Mouse (Mus musculus) limb, embryonic 15.5 days (tissue): ENCODE results near the gene Myh7. TPM values are rescaled to one million over a fixed set of nuclear protein-coding genes. Genes with fewer than 3 reads are reported as not detected.

Experiments
- ATAC-seq: fragments of 200-750 bp; cut with Nextera tagmentation; 2 replicates; pipeline ENCODE4 v1.8.0; 2017; ENCODE audit warnings: low read depth, moderate TSS enrichment; ENCODE audit not compliant: insufficient number of reproducible peaks, low FRiP score, low TSS enrichment
- H3K27ac ChIP-seq: fragments of 300-500 bp; sonication (generic); 2 replicates; pipeline ENCODE4 v1.5.1; 2015; ENCODE audit warnings: moderate library complexity, mild to moderate bottlenecking, inconsistent platforms
- H3K27me3 ChIP-seq: fragments of 300-500 bp; sonication (generic); 2 replicates; pipeline ENCODE4 v1.6.1; 2015; ENCODE audit warnings: inconsistent platforms
- H3K36me3 ChIP-seq: fragments of 300-500 bp; sonication (generic); 2 replicates; pipeline ENCODE4 v1.6.1; 2015; ENCODE audit warnings: inconsistent platforms
- H3K4me1 ChIP-seq: fragments of 300-500 bp; sonication (generic); 2 replicates; pipeline ENCODE4 v1.6.1; 2015; ENCODE audit warnings: inconsistent platforms
- H3K4me2 ChIP-seq: fragments of 300-500 bp; sonication (generic); 2 replicates; pipeline ENCODE4 v1.6.1; 2015; ENCODE audit warnings: mild to moderate bottlenecking, inconsistent platforms
- H3K4me3 ChIP-seq: fragments of 300-500 bp; sonication (generic); 2 replicates; pipeline ENCODE4 v1.5.1; 2015; ENCODE audit warnings: mild to moderate bottlenecking, inconsistent platforms
- H3K9ac ChIP-seq: fragments of 300-500 bp; sonication (generic); 2 replicates; pipeline ENCODE4 v1.6.1; 2015; ENCODE audit warnings: inconsistent platforms
- H3K9me3 ChIP-seq: fragments of 300-500 bp; sonication (generic); 2 replicates; pipeline ENCODE4 v1.6.1; 2016; ENCODE audit warnings: inconsistent platforms
- WGBS: fragments of 180-500 bp; shearing (Covaris S2); methylation state at CpG from one replicate; pipeline ENCODE4 v1.1.7; 2015; 5-methylcytosine and 5-hydroxymethylcytosine counted together
- polyA plus RNA-seq: library from polyadenylated mRNA; unstranded; fragments of >200 nt; fragmentation: Nextera tagmentation; extraction: Ambion mirVana; gene quantifications from 2 replicates; pipeline ENCODE4 v1.2.1, GENCODE M21; 2015

Gene Myh7
- polyA plus RNA-seq, 1 experiment from 2014 or later, result 33.5 TPM

- Histone ChIP-seq H3K27ac (peak overlapping the region; percentile 82), H3K4me3 (peak overlapping the region; percentile 64), H3K4me2 (peak overlapping the region; percentile 60), H3K9ac (peak overlapping the region; percentile 65), H3K36me3 (peaks cover 19% of the 10 kb centered on the region; the same call in 1 of the 2 replicates), H3K4me1 (no peaks in the 10 kb centered on the region), H3K9me3 (no peaks in the 10 kb centered on the region), H3K27me3 (no peaks in the 10 kb centered on the region)
- WGBS, result under 1% methylated on average over 17 of the region's 17 CpGs
- no peak for ATAC-seq
Observed at GRCm38 (mm10) chr14:55015767-55016111, 21.3 kb upstream of the Myh7 start.

GRCm38 (mm10) chr14:55014991-55015766 lies 20.8 kb upstream of the Myh7 start, which contains the start of gene Ngdn:
Ngdn (plus strand) TSS chr14:55015454.
- H3K4me1 ChIP-seq, result no peaks in the 10 kb centered on the region
- H3K36me3 ChIP-seq, result peaks cover 14% of the 10 kb centered on the region; the same call in 1 of the 2 replicates
- ATAC-seq, result peak; percentile 97
- peak within 1 kb of the TSS; percentile 67 for H3K9ac ChIP-seq
- H3K27ac ChIP-seq, result peak within 1 kb of the TSS; percentile 95
- WGBS, result under 1% methylated on average over 36 of the region's 36 CpGs
- no peaks in the 10 kb centered on the region for H3K9me3 ChIP-seq
- H3K4me2 ChIP-seq, result peak within 1 kb of the TSS; percentile 72
- peak within 1 kb of the TSS; percentile 64 for H3K4me3 ChIP-seq
- no peaks in the 10 kb centered on the region for H3K27me3 ChIP-seq

- Histone ChIP-seq H3K27ac (peak overlapping the region; percentile 95), H3K4me1 (no peaks in the 10 kb centered on the region), H3K36me3 (peaks cover 14% of the 10 kb centered on the region; the same call in 1 of the 2 replicates), H3K27me3 (no peaks in the 10 kb centered on the region), H3K9me3 (no peaks in the 10 kb centered on the region), H3K9ac (peak overlapping the region; percentile 67), H3K4me2 (peak overlapping the region; percentile 72), H3K4me3 (peak overlapping the region; percentile 55)
- ATAC-seq, result peak; percentile 58
- under 1% methylated on average over 27 of the region's 27 CpGs for WGBS
Observed at GRCm38 (mm10) chr14:55014591-55014990, 20.2 kb upstream of the Myh7 start.

GRCm38 (mm10) chr14:55011116-55011515 lies 16.7 kb upstream of the Myh7 start:
- 63% methylated on average over 4 of the region's 4 CpGs for WGBS
- Histone ChIP-seq H3K4me3 (no peak overlapping the region), H3K4me2 (no peak overlapping the region), H3K4me1 (no peaks in the 10 kb centered on the region), H3K27ac (no peak overlapping the region), H3K9me3 (no peaks in the 10 kb centered on the region), H3K36me3 (no peaks in the 10 kb centered on the region), H3K27me3 (no peaks in the 10 kb centered on the region), H3K9ac (no peak overlapping the region)
- ATAC-seq, result no peak

- Histone ChIP-seq H3K27ac (no peak overlapping the region), H3K9ac (no peak overlapping the region), H3K4me1 (no peaks in the 10 kb centered on the region), H3K27me3 (no peaks in the 10 kb centered on the region), H3K9me3 (no peaks in the 10 kb centered on the region), H3K36me3 (no peaks in the 10 kb centered on the region), H3K4me3 (no peak overlapping the region), H3K4me2 (no peak overlapping the region)
- ATAC-seq, result no peak
- 75% methylated on average over 8 of the region's 8 CpGs for WGBS
Observed at GRCm38 (mm10) chr14:55008417-55008816, 14.0 kb upstream of the Myh7 start.

GRCm38 (mm10) chr14:55007120-55007908 lies 12.9 kb upstream of the Myh7 start:
- H3K9ac ChIP-seq, result no peak overlapping the region
- no peak overlapping the region for H3K27ac ChIP-seq
- 87% methylated on average over 9 of the region's 9 CpGs for WGBS
- no peak overlapping the region for H3K4me2 ChIP-seq
- H3K4me3 ChIP-seq, result no peak overlapping the region
- no peaks in the 10 kb centered on the region for H3K27me3 ChIP-seq
- no peaks in the 10 kb centered on the region for H3K36me3 ChIP-seq
- no peak for ATAC-seq
- no peaks in the 10 kb centered on the region for H3K9me3 ChIP-seq
- H3K4me1 ChIP-seq, result no peaks in the 10 kb centered on the region

GRCm38 (mm10) chr14:55006541-55006940 lies 12.1 kb upstream of the Myh7 start:
- WGBS, result 60% methylated on average over 3 of the region's 3 CpGs
- H3K27ac ChIP-seq, result no peak overlapping the region
- H3K27me3 ChIP-seq, result no peaks in the 10 kb centered on the region
- no peak overlapping the region for H3K4me3 ChIP-seq
- no peak overlapping the region for H3K4me2 ChIP-seq
- H3K9me3 ChIP-seq, result no peaks in the 10 kb centered on the region
- H3K36me3 ChIP-seq, result no peaks in the 10 kb centered on the region
- no peak for ATAC-seq
- no peak overlapping the region for H3K9ac ChIP-seq
- no peaks in the 10 kb centered on the region for H3K4me1 ChIP-seq

GRCm38 (mm10) chr14:55005967-55006366 lies 11.5 kb upstream of the Myh7 start:
- Histone ChIP-seq H3K9ac (no peak overlapping the region), H3K36me3 (no peaks in the 10 kb centered on the region), H3K27ac (no peak overlapping the region), H3K4me2 (no peak overlapping the region), H3K27me3 (no peaks in the 10 kb centered on the region), H3K4me1 (no peaks in the 10 kb centered on the region), H3K4me3 (no peak overlapping the region), H3K9me3 (no peaks in the 10 kb centered on the region)
- 71% methylated on average over 8 of the region's 8 CpGs for WGBS
- ATAC-seq, result no peak

GRCm38 (mm10) chr14:55005506-55005905 lies 11.1 kb upstream of the Myh7 start:
- Histone ChIP-seq H3K4me3 (no peak overlapping the region), H3K9ac (no peak overlapping the region), H3K4me1 (no peaks in the 10 kb centered on the region), H3K27ac (no peak overlapping the region), H3K36me3 (no peaks in the 10 kb centered on the region), H3K4me2 (no peak overlapping the region), H3K9me3 (no peaks in the 10 kb centered on the region), H3K27me3 (no peaks in the 10 kb centered on the region)
- no peak for ATAC-seq
- 73% methylated on average over 2 of the region's 2 CpGs for WGBS

GRCm38 (mm10) chr14:55003878-55004855 lies 9.7 kb upstream of the Myh7 start:
- Histone ChIP-seq H3K9me3 (no peaks in the 10 kb centered on the region), H3K4me3 (no peak overlapping the region), H3K27me3 (no peaks in the 10 kb centered on the region), H3K36me3 (no peaks in the 10 kb centered on the region), H3K27ac (no peak overlapping the region), H3K4me2 (no peak overlapping the region), H3K4me1 (no peaks in the 10 kb centered on the region), H3K9ac (no peak overlapping the region)
- WGBS, result 75% methylated on average over 18 of the region's 18 CpGs
- ATAC-seq, result no peak

- WGBS, result 66% methylated on average over 7 of the region's 7 CpGs
- Histone ChIP-seq H3K9ac (no peak overlapping the region), H3K27ac (no peak overlapping the region), H3K4me1 (no peaks in the 10 kb centered on the region), H3K4me2 (no peak overlapping the region), H3K27me3 (no peaks in the 10 kb centered on the region), H3K4me3 (no peak overlapping the region), H3K9me3 (no peaks in the 10 kb centered on the region), H3K36me3 (no peaks in the 10 kb centered on the region)
- no peak for ATAC-seq
Observed at GRCm38 (mm10) chr14:55002687-55003120, 8.3 kb upstream of the Myh7 start.
